Mouse (Mus musculus) MEL (cell line): Measurements from ENCODE around the gene Slc18a2. TPM values are rescaled to one million over a fixed set of nuclear protein-coding genes. Genes with fewer than 3 reads are reported as not detected.

Experiments
- DNase-seq: peaks from one replicate; pipeline ENCODE4 v3.0.0; 2011; ENCODE audit warnings: low read depth, low spot score
- H3K27ac ChIP-seq: 2 replicates; pipeline ENCODE4 v1.5.1; 2012; ENCODE audit warnings: low read depth, mild to moderate bottlenecking, control low read depth, low read length, moderate library complexity; ENCODE audit not compliant: control insufficient read depth
- H3K27me3 ChIP-seq, 2 experiments: fragments of 150-350 bp in 1 of 2; sonication (generic) in 1 of 2; 2 replicates each; pipeline ENCODE4 v1.6.1; 2012; ENCODE audit warnings: low read length in 2 of 2, mild to moderate bottlenecking in 2 of 2, improper control_type of control experiment in 1 of 2, moderate library complexity in 1 of 2; ENCODE audit not compliant: insufficient read depth in 2 of 2, control insufficient read depth in 1 of 2
- H3K36me3 ChIP-seq, 2 experiments: 2 replicates each; pipeline ENCODE4 v1.6.1; 2012 to 2014; ENCODE audit warnings: low read length in 2 of 2, improper control_type of control experiment in 1 of 2, inconsistent platforms in 1 of 2, mild to moderate bottlenecking in 1 of 2; ENCODE audit not compliant: insufficient read depth in 2 of 2, control insufficient read depth in 1 of 2
- H3K4me1 ChIP-seq, 2 experiments: fragments of 150-350 bp in 1 of 2; sonication (generic) in 1 of 2; 2 replicates each; pipeline ENCODE4 v1.6.1; 2012; ENCODE audit warnings: low read length in 2 of 2, improper control_type of control experiment in 1 of 2, mild to moderate bottlenecking in 1 of 2; ENCODE audit not compliant: insufficient read depth in 2 of 2, control insufficient read depth in 1 of 2
- H3K4me3 ChIP-seq, 2 experiments: fragments of 150-350 bp in 1 of 2; sonication (generic) in 1 of 2; 2 replicates each; pipeline ENCODE4 v1.5.1; 2012; ENCODE audit warnings: low read depth in 2 of 2, low read length in 2 of 2, mild to moderate bottlenecking in 2 of 2, moderate library complexity in 2 of 2, control low read depth in 1 of 2, improper control_type of control experiment in 1 of 2; ENCODE audit not compliant: control insufficient read depth in 1 of 2, insufficient read depth in 1 of 2
- H3K79me2 ChIP-seq: 2 replicates; pipeline ENCODE4 v1.6.1; 2012; ENCODE audit warnings: mild to moderate bottlenecking, low read length, moderate library complexity; ENCODE audit not compliant: control insufficient read depth, poor library complexity, insufficient read depth
- H3K9ac ChIP-seq: 2 replicates; pipeline ENCODE4 v1.6.1; 2012; ENCODE audit warnings: low read depth, mild to moderate bottlenecking, control low read depth, low read length, moderate library complexity; ENCODE audit not compliant: control insufficient read depth, poor library complexity, severe bottlenecking
- H3K9me3 ChIP-seq: fragments of 150-350 bp; sonication (generic); replicated peaks from 2 replicates; pipeline ENCODE4 v1.6.1; 2012; ENCODE audit warnings: mild to moderate bottlenecking, low read length, improper control_type of control experiment, moderate library complexity; ENCODE audit not compliant: insufficient read depth
- BHLHE40 ChIP-seq: IDR thresholded peaks from 2 replicates; pipeline ENCODE4 v1.6.1; 2012; ENCODE audit warnings: low read depth, mild to moderate bottlenecking, inconsistent platforms, low read length, improper control_type of control experiment, borderline replicate concordance
- CHD1 ChIP-seq: IDR thresholded peaks from 2 replicates; pipeline ENCODE4 v1.6.1; 2012; ENCODE audit warnings: low read depth, mild to moderate bottlenecking, inconsistent platforms, low read length, improper control_type of control experiment
- CHD2 ChIP-seq: IDR thresholded peaks from 2 replicates; pipeline ENCODE4 v1.6.1; 2011; ENCODE audit warnings: low read length, improper control_type of control experiment
- CTCF ChIP-seq, 3 experiments: IDR thresholded peaks in 2 of 3; conservative IDR thresholded peaks in 1 of 3; 2 replicates each; pipeline ENCODE4 v1.5.1; 2011 to 2012; ENCODE audit warnings: low read length in 3 of 3, low read depth in 2 of 3, mild to moderate bottlenecking in 2 of 3, improper control_type of control experiment in 1 of 3, inconsistent platforms in 1 of 3, mixed read lengths in 1 of 3, moderate library complexity in 1 of 3; ENCODE audit not compliant: control insufficient read depth in 1 of 3, insufficient read depth in 1 of 3, poor library complexity in 1 of 3, severe bottlenecking in 1 of 3
- ELF1 ChIP-seq: IDR thresholded peaks from 2 replicates; pipeline ENCODE4 v1.6.1; 2014; ENCODE audit warnings: low read depth, mild to moderate bottlenecking, inconsistent platforms, low read length, improper control_type of control experiment, moderate library complexity
- EP300 ChIP-seq, 2 experiments: IDR thresholded peaks; 2 replicates each; pipeline ENCODE4 v1.6.1; 2011; ENCODE audit warnings: improper control_type of control experiment in 2 of 2, low read length in 2 of 2, low read depth in 1 of 2, mild to moderate bottlenecking in 1 of 2
- ETS1 ChIP-seq: IDR thresholded peaks from 2 replicates; pipeline ENCODE4 v1.6.1; 2012; ENCODE audit warnings: low read depth, mild to moderate bottlenecking, inconsistent platforms, low read length, improper control_type of control experiment, moderate library complexity
- GABPA ChIP-seq: IDR thresholded peaks from 2 replicates; pipeline ENCODE4 v1.6.1; 2012; ENCODE audit warnings: low read depth, mild to moderate bottlenecking, inconsistent platforms, low read length, improper control_type of control experiment, moderate library complexity
- GATA1 ChIP-seq: IDR thresholded peaks from 2 replicates; pipeline ENCODE4 v1.6.1; 2011; ENCODE audit warnings: low read depth, low read length, improper control_type of control experiment
- HCFC1 ChIP-seq: IDR thresholded peaks from 2 replicates; pipeline ENCODE4 v1.6.1; 2012; ENCODE audit warnings: low read depth, mild to moderate bottlenecking, inconsistent platforms, low read length, improper control_type of control experiment, moderate library complexity
- KAT2A ChIP-seq: conservative IDR thresholded peaks from 2 replicates; pipeline ENCODE4 v1.6.1; 2012; ENCODE audit warnings: low read depth, low read length, improper control_type of control experiment, inconsistent platforms
- MAX ChIP-seq: IDR thresholded peaks from 2 replicates; pipeline ENCODE4 v1.6.1; 2011; ENCODE audit warnings: low read length, improper control_type of control experiment
- MEF2A ChIP-seq: IDR thresholded peaks from 2 replicates; pipeline ENCODE4 v1.6.1; 2014; ENCODE audit warnings: low read depth, mild to moderate bottlenecking, inconsistent platforms, low read length, improper control_type of control experiment; ENCODE audit not compliant: poor library complexity, insufficient replicate concordance, severe bottlenecking; ENCODE audit errors: extremely low read depth
- MXI1 ChIP-seq: IDR thresholded peaks from 2 replicates; pipeline ENCODE4 v1.6.1; 2011; ENCODE audit warnings: mild to moderate bottlenecking, low read depth, low read length, improper control_type of control experiment
- MYB ChIP-seq: IDR thresholded peaks from 2 replicates; pipeline ENCODE4 v1.6.1; 2011; ENCODE audit warnings: mild to moderate bottlenecking, low read depth, low read length, improper control_type of control experiment
- MYC ChIP-seq: IDR thresholded peaks from 2 replicates; pipeline ENCODE4 v1.6.1; 2011; ENCODE audit warnings: low read depth, mild to moderate bottlenecking, low read length, improper control_type of control experiment, moderate library complexity
- NRF1 ChIP-seq: IDR thresholded peaks from 2 replicates; pipeline ENCODE4 v1.6.1; 2014; ENCODE audit warnings: low read depth, mild to moderate bottlenecking, inconsistent platforms, low read length, improper control_type of control experiment, moderate library complexity; ENCODE audit not compliant: poor library complexity, insufficient read depth, severe bottlenecking
- POLR2A ChIP-seq, 2 experiments: IDR thresholded peaks; 2 replicates each; pipeline ENCODE4 v1.6.1; 2011 to 2012; ENCODE audit warnings: low read length in 2 of 2, mild to moderate bottlenecking in 2 of 2, control low read depth in 1 of 2, improper control_type of control experiment in 1 of 2, low read depth in 1 of 2, moderate library complexity in 1 of 2; ENCODE audit not compliant: control insufficient read depth in 1 of 2, insufficient read depth in 1 of 2, poor library complexity in 1 of 2
- POLR2AphosphoS5 ChIP-seq: IDR thresholded peaks from 2 replicates; pipeline ENCODE4 v1.6.1; 2012; ENCODE audit warnings: low read depth, borderline replicate concordance, mild to moderate bottlenecking, inconsistent platforms, low read length, moderate library complexity, mixed read lengths
- RCOR1 ChIP-seq: IDR thresholded peaks from 2 replicates; pipeline ENCODE4 v1.6.1; 2012; ENCODE audit warnings: low read depth, mild to moderate bottlenecking, inconsistent platforms, low read length, improper control_type of control experiment
- SIN3A ChIP-seq: IDR thresholded peaks from 2 replicates; pipeline ENCODE4 v1.6.1; 2012; ENCODE audit warnings: low read length, improper control_type of control experiment, inconsistent platforms
- TAL1 ChIP-seq: IDR thresholded peaks from 2 replicates; pipeline ENCODE4 v1.6.1; 2012; ENCODE audit warnings: mild to moderate bottlenecking, inconsistent platforms, low read length, moderate library complexity, mixed read lengths
- TBP ChIP-seq: IDR thresholded peaks from 2 replicates; pipeline ENCODE4 v1.8.0; 2011; ENCODE audit warnings: low read depth, low read length, improper control_type of control experiment
- TCF12 ChIP-seq: IDR thresholded peaks from 2 replicates; pipeline ENCODE4 v1.6.1; 2014; ENCODE audit warnings: low read depth, mild to moderate bottlenecking, inconsistent platforms, low read length, improper control_type of control experiment, moderate library complexity
- USF1 ChIP-seq: IDR thresholded peaks from 2 replicates; pipeline ENCODE4 v1.6.1; 2014; ENCODE audit warnings: low read depth, mild to moderate bottlenecking, inconsistent platforms, low read length, improper control_type of control experiment, moderate library complexity
- ZKSCAN1 ChIP-seq: IDR thresholded peaks from 2 replicates; pipeline ENCODE4 v1.6.1; 2012; ENCODE audit warnings: low read depth, mild to moderate bottlenecking, inconsistent platforms, low read length, improper control_type of control experiment, moderate library complexity
- ZNF384 ChIP-seq: IDR thresholded peaks from 2 replicates; pipeline ENCODE4 v1.6.1; 2012; ENCODE audit warnings: low read depth, mild to moderate bottlenecking, inconsistent platforms, low read length, improper control_type of control experiment
- polyA plus RNA-seq, 2 experiments: library from polyadenylated mRNA; stranded (reverse) in 1 of 2; unstranded in 1 of 2; fragments of >175 nt in 1 of 2; fragments of >200 nt in 1 of 2; gene quantifications; 2 replicates each; pipeline versions ENCODE4 v1.2.1 to v1.2.4; 2012; ENCODE audit warnings: low replicate concordance in 2 of 2, low read depth in 1 of 2; ENCODE audit not compliant: insufficient read length in 2 of 2, insufficient read depth in 1 of 2, missing spikeins in 1 of 2
- total RNA-seq: library from RNA; depleted of rRNA; stranded (reverse); fragments of 300-350 nt; gene quantifications from 2 replicates; pipeline ENCODE4 v1.2.3, GENCODE M21; 2012

Slc18a2 gene
- total and polyA plus RNA-seq, 3 experiments = 1.5 to 4.2 TPM; not detected in 1

DNA sequence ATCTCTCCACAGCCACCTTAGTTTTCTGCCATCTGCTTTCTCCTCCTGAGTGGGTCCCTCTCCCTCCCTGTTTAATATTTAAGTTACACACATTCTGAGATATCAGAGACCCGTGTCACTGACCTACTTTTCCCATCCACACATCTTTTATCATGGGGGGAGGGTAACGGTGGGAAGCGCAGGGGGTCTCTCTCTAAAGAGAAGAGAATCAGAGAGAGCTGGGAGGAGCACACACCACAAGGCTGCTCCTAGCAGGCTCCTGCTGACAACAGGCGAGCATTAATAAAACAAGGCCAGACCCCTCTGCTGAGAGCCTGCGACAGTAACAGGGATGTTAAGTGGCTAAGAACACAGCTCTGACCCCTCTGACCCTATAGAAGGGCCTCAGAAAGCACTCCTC is 1.1 kb upstream of the Slc18a2 start:
- Histone ChIP-seq H3K27ac (no peak overlapping the region), H3K36me3 (peaks cover 0 to 11% of the 10 kb centered on the region in 2 experiments; a peak in 2 of 4 replicates), H3K4me1 (peaks cover 0 to 19% of the 10 kb centered on the region in 2 experiments; a peak in 3 of 4 replicates), H3K4me3 (no peak overlapping the region), H3K9me3 (no peaks in the 10 kb centered on the region), H3K79me2 (no peaks in the 10 kb centered on the region), H3K27me3 (no peaks in the 10 kb centered on the region; a peak in 1 of 4 replicates), H3K9ac (no peak overlapping the region)
- TF ChIP-seq MXI1 = no peak
- DNase-seq = no peak

DNA sequence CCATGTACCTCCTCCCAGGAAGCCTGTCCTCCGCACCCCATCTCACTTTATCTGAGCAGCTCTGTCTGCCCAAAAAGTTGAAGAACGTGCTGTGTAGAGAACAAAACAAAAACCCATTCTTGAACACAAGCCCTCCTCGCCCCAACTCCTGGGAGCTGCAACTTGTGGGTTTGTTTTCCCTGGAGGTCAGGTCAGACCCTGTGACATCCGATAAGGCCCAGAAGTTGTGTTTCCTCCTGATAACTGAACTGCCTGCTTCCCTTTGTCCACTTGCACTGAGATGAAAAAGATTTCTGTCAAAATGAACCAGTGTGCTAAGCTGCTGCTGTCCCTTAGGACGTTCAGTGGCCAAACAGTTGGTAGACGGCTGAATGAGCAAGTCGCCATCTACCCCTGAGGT is 908 bp downstream of the Slc18a2 start:
- peak overlapping the region; percentile 60 for H3K9ac ChIP-seq
- DNase-seq = peak; percentile 55
- H3K27me3 ChIP-seq = no peaks in the 10 kb centered on the region; a peak in 1 of 4 replicates
- H3K27ac ChIP-seq = peak overlapping the region; percentile 27
- H3K4me3 ChIP-seq = peak overlapping the region; percentile 68 to 72
- H3K4me1 ChIP-seq = peaks cover 0 to 19% of the 10 kb centered on the region in 2 experiments; a peak in 3 of 4 replicates
- peaks cover 0 to 11% of the 10 kb centered on the region in 2 experiments; a peak in 2 of 4 replicates for H3K36me3 ChIP-seq
- H3K79me2 ChIP-seq = no peaks in the 10 kb centered on the region
- H3K9me3 ChIP-seq = no peaks in the 10 kb centered on the region
- TF ChIP-seq CTCF (IDR thresholded peaks at IDR 0.05 in 2 of 3, conservative IDR thresholded peaks at IDR 0.05 in 1 of 3; ENCODE audit: control insufficient read depth in 1 of 3, insufficient read depth in 1 of 3, low read depth in 2 of 3, low read length in 3 of 3, poor library complexity in 1 of 3, severe bottlenecking in 1 of 3) = no peak
- TF ChIP-seq ETS1 = peak; percentile 63
- TF ChIP-seq TAL1 = peak; percentile 80
- TF ChIP-seq GATA1 = peak; percentile 80
- no peak for TF ChIP-seq CHD2
- TF ChIP-seq MEF2A = no peak
- no peak for TF ChIP-seq MAX
- no peak for TF ChIP-seq POLR2AphosphoS5
- peak; percentile 6; the same call in 1 of the 2 replicates for TF ChIP-seq BHLHE40
- TF ChIP-seq ELF1 = no peak
- TF ChIP-seq POLR2A (IDR thresholded peaks at IDR 0.05; ENCODE audit: control insufficient read depth in 1 of 2, insufficient read depth in 1 of 2, low read depth in 1 of 2, low read length in 2 of 2, poor library complexity in 1 of 2) = no peak
- TF ChIP-seq TCF12 = peak; percentile 89
- TF ChIP-seq CHD1 = no peak
- no peak for TF ChIP-seq HCFC1
- no peak for TF ChIP-seq KAT2A
- TF ChIP-seq EP300 (IDR thresholded peaks at IDR 0.05; ENCODE audit: low read depth in 1 of 2, low read length in 2 of 2) = peak; percentile 87 to 88
- TF ChIP-seq GABPA = no peak
- peak; percentile 23; the same call in 1 of the 2 replicates for TF ChIP-seq USF1
- 0 out of 2 replicates have a peak, but pooled peaks have one; percentile 21 for TF ChIP-seq MXI1
- TF ChIP-seq MYB = peak; percentile 38; the same call in 1 of the 2 replicates
- no peak for TF ChIP-seq MYC
- TF ChIP-seq SIN3A = peak; percentile 20; the same call in 1 of the 2 replicates
- peak; percentile 72; the same call in 1 of the 2 replicates for TF ChIP-seq RCOR1
- no peak for TF ChIP-seq NRF1
- 0 out of 2 replicates have a peak, but pooled peaks have one; percentile 22 for TF ChIP-seq TBP
- no peak for TF ChIP-seq ZNF384
- TF ChIP-seq ZKSCAN1 = no peak
- TF ChIP-seq, all 39 proteins: peak for 12
